Mouse (Mus musculus): Measurements from ENCODE around the gene Stab2. TPM values are rescaled to one million over a fixed set of nuclear protein-coding genes. Genes with fewer than 3 reads are reported as not detected.

Stab2 gene
- total RNA-seq, 4 experiments from 2014 or later, result 0.22 to 1.2 (median 0.25) TPM

Other genes with a start within 250 kb of the Stab2 start
- 10 to 100 TPM in 3 of 4 experiments, 1 to 10 TPM in 1; 6.1 to 31.4 (median 18.2) TPM for gene Gm49358, start 244.1 kb downstream of the Stab2 start, total RNA-seq (2022)
- 10 to 100 TPM; 44.4 to 80.1 (median 57.1) TPM for gene Nt5dc3, start 229.0 kb downstream of the Stab2 start, total RNA-seq (2022)
- not detected for gene 1700113H08Rik, start 50.0 kb upstream of the Stab2 start, total RNA-seq (2022)